Mouse (Mus musculus) olfactory bulb, adult 2 months (tissue): ENCODE measurements around the gene Fuz.

ENCODE experiments used
- CTCF ChIP-seq: fragments of 200-500 bp; IDR thresholded peaks from 2 replicates; pipeline ENCODE4 v1.5.1; 2012; ENCODE audit warnings: low read depth, mild to moderate bottlenecking, low read length, moderate library complexity; ENCODE audit not compliant: insufficient read depth
- POLR2A ChIP-seq: fragments of 200-500 bp; IDR thresholded peaks from 2 replicates; pipeline ENCODE4 v1.6.1; 2012; ENCODE audit warnings: mild to moderate bottlenecking, low read depth, low read length, moderate library complexity; ENCODE audit not compliant: insufficient read depth

GRCm38 (mm10) chr7:44916191-44916590, 20.3 kb downstream of the Fuz start:
- TF ChIP-seq CTCF (no peak), POLR2A (no peak)
